Mouse (Mus musculus) thymus, postnatal 25 days (tissue): Measurements from ENCODE around the gene Brox.
A peak's percentile ranks its signal among the peaks of the same experiment; 100 is the strongest.
"Not testable (repeated sequence)": the region's sequence is repeated elsewhere in the genome, so short reads cannot be mapped to it uniquely, and the experiment has no call there.

Experiments used
- DNase-seq: peaks from one replicate; pipeline ENCODE4 v3.0.0; 2022

The Brox gene

DNA sequence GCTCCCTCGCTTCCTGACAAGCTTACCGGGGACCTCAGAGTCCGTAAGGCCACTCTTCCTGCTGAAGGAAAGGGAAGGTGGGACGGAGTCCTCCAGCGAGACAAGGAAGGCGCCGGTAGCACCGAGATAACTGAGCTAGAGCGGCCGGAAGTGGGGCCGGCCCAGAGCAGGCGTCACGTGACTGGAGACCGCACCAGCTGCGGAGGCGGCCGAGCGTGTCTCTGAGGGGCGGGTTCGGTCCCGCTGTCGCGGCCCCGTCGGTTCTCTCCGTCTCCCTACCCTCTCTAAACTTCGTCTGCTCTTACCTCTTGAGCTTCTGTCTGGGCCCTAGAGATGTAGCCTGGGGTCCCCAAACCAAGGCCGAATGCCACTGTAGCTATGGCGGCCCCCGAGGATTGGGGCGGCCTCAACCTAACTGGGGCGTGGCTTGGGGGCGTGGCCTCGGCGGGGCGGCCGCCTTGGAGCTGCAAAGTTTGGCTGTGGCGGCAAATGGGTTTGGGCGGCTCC, at the start of gene Brox:
Gene Brox (minus strand): TSS at position 393 of the 507 bp plus-strand sequence.
- DNase-seq, result peak; percentile 97

DNA sequence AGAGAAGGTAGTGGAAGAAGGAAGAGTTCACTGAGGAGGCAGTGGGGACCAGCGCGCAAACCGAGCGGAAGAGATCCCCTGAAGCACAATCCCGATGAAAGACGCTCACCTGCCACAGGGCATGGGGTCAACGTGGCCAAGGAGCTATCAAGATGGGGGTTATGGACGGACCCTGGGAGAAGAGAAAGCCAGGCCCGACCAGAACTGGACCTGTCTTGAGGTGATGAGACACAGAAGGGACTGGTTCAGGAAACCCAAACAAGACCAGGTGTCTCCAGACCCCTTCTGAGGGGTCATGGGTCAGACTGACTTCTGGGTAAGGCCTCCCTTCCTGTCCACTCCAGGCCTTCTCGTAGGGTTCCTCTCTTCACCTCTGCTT, 48.7 kb upstream of the Brox start:
- DNase-seq, result no peak

DNA sequence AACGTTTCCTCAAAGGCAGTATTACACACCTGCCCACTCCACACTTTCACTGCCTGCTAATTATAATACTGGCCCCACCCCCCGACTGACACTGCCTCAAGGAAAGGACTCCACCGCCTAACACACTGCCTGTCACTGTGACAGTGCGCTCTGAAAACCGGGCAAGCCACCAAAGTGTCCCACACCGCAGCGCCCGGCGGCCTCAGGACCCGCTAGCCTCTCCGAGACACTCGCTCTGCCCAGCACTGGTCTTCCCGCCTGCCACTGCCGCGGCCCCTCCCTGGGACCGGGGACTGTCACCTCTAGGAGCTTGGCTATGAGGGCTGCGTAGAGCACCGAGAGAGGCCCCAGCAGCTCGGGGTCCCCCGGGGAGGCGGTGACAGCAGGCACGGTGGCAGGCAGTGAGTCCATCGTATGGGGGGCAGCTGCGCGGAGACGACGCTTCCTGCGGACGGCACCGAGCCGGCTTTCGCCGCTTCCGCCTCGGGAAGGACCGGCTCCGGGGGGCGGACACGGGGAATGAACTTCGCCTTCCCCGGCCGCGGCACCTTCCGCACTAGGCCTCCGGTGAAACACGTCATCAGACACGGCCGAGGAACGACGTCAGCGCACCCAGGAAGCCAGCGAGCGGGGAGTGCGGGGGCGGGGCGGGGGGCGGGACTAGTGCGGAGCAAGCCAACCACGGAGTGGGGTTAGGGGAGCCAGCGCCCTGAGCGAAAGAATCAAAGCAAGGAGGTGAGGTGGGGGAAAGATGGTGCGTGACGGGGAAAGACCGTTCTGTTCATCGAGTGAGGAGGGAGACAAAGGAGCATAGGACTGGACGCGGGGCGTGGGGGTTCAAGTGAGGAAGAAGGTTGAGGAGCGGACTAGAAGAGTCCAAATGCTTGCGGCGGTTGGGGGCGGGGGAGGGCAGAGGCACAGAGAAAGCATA, 48.1 kb upstream of the Brox start:
- DNase-seq, result peak; percentile 90

DNA sequence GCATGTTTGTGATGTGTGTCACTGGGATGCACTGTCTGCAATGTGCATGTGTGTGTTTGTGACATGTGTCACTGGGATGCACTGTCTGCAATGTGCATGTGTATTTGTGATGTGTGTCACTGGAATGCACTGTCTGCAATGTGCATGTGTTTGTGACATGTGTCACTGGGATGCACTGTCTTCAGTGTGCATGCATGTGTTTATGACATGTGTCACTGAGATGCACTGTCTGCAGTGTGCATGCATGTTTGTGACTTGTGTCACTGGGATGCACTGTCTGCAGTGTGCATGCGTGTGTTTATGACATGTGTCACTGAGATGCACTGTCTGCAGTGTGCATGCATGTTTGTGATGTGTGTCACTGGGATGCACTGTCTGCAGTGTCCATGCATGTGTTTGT, 45.8 kb upstream of the Brox start:
- DNase-seq, result not testable (repeated sequence)

DNA sequence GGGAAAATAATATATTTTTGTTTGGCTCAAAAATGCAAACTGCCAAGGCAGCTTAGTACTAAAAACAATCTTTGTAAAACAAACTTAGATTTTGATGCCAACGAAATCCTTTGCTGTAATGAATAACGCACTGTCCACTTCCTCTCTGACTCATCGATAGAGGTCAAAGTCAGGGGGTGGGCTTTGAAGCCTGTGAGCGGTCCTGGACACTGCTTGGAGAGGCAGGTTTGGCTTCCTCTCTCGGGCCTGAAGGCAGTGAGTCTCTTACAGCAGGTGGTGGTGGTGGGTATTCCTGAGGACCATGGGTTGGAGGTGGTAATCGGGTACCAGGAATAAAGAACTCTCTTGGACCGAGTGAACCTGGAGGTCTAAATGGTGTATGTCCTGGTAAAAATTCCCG, 30.1 kb upstream of the Brox start:
- no peak for DNase-seq

DNA sequence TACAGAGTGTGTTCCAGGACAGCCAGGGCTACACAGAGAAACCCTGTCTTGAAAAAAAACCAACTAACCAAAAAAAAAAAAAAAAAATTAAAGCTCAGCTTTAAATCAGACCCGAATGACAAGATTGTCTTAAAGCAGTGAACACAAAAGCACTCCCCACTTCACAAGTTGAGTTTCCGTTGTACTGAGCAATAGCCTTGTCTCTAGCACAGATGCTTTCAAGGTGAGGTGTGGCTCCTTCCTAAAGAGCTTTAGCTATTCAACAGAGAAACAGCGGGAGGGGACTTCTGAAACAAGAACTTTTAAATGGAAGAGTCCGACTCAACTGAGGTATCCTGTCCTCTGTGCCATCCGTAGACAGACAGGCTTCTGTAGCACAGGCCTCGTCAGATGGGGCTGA, 27.4 kb upstream of the Brox start:
- no peak for DNase-seq

DNA sequence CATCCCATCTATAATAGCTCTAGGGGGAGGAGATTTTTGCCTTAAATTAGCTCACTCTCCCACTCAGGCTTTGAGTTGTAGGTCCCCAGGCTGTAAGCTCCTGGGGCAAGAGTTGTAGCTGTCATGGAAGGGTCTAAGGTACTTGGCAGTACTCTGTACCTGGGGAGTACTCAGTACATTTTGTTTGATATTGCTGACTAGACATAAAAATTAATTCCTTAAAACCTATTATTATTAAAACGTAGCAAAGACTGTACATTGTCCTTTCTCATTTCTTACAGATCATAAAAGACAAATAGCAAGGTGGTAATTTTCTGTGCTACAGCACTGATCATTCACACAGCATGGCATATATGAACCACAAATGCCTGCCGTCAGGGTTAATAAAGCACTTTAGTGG, 26.9 kb upstream of the Brox start:
- DNase-seq, result no peak

DNA sequence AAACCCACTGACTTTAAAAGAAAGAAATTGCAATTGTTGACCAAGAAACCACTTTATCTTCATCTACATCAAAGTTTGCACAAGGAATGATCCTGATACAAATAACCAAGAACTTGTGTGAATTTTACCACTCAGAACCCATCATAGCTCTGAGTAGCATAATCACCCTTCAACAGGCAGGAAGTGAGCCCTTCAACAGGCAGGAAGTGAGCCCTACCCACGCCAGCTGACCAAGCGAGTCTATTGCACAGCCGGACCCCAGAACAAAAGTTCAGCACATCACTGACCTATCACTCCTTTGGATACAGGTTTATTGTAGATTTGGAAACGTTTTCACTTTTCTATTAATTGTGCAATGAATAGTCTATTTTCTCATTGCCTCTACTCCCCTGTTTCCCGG, 25.4 kb upstream of the Brox start:
- not testable (repeated sequence) for DNase-seq

DNA sequence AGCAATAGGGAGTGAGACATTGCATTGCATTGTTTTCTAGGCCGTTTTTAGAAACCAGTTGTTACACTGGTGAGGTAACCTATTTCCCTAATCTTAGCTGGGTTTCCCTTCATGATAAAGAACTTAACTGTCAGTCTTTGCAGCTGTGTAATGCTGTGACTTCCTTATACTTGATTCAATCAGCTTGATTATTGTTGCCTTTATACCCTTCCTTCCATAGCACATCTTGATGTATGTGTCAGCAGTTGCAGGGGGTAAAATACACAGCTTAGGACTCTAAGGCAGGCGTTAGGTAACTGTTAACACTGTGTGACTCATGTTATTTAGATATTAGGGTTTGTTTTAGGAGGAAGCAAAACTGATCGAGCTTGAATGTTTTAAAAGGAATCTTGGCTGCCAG, 23.6 kb upstream of the Brox start:
- no peak for DNase-seq

DNA sequence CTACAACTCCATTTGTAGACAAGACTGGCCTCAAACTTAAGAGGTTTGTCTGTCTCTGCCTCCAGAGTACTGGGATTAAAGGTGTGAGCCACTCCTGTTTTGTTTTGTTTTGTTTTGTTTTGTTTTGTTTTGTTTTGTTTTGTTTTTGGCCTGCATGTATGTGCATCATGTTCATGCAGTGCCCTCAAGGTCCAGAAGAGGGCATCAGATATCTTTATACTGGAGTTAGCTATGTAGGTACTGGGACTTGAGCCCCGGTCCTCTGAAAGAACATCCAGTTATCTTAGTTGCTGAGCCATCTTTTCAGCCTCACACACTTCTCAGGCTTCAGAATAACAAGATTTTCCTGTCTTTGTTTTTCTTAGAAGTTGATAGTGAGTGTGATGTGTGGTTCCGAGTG, 18.7 kb upstream of the Brox start:
- peak; percentile 13 for DNase-seq

DNA sequence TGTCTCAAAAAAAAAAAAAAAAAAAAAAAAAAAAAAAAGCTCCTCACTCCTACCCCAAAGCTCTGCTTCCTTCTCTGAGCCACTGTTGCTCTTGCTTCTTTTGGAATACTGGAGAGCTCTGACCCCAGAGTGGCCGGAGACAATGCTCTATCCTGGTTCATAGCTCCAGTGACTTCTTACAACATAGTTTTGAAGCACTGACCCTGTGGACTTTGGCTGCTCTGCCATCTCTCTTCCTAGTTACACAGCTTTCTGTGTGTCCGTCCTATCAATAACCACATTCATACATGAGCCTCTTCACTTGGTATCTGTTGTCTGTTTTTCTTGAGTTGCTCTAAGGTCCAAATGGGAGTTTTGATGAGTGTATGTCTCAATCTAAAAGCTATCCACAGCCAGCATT, 15.0 kb upstream of the Brox start:
- DNase-seq, result no peak

DNA sequence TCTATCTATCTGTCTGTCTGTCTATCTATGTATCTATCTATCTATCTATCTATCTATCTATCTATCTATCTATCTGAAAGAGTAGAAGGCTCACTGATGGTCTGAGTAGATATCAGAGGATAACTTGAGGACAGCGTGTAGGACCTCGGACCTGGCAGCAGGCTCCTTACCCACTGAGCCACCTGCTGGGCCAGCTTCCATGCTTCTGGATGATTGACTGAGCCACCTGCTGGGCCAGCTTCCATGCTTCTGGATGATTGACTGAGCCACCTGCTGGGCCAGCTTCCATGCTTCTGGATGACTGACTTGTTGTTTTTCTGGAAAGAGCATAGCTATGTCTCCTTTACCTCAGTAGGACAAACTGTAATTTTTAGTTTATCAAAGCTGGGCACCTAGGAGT, 12.5 kb upstream of the Brox start:
- DNase-seq, result not testable (repeated sequence)

DNA sequence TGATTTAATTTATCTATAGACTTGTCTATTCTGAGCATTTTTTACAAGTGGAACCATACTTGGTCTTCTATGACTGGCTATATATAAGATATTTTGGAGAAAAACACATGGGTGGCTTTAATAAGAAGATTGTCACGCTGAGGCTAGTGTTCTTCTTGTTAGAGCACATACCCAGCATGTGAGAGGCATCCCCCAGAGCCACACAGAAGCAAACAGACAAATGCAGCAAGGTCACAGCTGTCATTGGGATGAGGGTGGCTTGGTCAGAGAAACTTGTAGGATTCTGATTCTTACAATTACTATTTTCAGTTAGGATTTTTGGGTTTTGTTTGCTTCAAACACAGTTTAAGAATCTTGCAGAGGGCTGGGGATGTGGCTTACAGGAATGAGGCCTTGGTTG, 11.4 kb upstream of the Brox start:
- DNase-seq, result no peak

DNA sequence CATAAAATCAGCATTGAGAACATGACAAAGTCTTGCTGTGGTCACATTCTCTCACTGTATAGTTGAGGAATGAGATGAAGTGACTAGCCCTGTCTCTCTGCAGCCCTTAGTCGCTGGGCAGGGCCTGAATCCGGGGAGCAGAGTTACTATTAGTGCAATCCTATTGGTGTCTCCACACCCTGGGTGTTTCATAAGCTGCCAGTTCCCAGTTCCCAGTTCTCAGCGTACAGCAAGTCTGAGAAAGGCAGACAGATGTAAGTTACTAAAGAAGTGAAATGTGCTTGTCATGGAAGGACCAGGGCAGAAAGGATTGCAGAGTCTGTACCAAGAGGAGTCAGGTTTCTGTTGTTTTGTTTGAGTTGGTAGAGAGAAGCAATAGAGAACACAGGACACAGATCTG, 10.5 kb upstream of the Brox start:
- no peak for DNase-seq

DNA sequence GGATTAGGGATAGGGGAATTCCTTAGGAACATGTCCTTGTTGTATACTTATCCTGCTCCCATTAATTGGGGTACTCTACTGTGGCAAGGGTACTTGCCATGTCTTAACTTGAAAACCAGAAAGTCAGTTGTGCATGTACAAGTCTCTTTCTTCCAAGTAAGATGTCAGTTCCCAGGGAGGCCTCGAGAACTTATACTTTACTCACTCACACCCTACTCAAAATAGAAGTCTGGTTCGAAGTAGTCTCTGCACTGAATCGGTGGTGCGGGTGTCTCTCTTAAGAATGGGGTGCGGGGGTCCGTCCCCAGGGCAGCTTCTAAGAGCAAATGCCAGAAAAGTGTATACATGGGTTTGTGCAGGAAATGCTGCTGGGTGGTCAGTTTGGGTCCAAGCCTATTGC, 2.1 kb upstream of the Brox start:
- peak; percentile 87 for DNase-seq

DNA sequence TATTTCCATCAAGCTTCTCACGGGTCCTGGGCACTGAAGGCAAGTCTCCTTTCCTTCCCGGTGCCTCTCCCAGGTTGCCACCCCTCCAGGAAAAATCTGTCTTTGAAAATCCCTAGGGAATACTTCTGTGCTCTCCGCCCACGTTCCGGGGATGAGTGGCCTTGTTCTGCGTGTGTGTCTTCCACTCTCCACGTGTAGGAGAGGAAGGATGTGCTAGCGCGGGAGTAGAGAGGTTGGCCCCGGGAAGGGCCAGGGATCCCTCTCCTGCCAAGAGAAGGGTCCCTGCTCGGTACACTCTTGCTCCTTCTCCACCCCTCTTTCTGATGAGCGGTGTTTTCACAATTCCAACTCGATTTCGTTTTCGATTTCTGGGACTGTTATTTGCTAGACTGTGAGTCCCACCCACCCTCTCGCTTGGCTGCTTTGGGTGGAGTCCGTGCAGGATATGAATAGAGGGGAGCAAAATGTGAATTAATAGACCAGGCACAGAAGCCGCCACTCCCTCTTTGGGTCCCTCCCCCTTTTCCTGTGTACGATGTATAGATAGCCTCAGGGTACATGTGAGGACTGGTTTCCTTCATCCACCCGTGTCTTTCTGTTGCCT, 919 bp upstream of the Brox start:
- DNase-seq, result peak; percentile 40

DNA sequence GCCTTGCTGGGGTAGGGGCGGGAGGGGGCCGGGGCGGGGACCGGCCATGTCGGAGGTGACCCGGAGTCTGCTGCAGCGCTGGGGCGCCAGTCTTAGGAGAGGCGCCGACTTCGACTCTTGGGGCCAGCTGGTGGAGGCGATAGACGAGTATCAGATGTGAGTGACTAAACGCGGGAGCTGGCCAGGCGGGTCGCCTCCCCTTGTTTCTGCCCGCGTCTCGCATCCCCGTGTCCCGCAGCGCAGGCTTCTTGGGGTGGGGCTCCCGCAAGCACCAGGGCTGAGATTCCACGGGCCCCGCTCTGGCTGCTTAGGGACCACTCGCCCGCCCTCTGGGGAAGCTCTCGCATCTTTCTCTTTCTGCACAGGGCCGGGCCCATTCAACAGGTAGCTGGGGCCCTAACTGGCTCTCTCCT, 410 bp upstream of the Brox start:
- DNase-seq, result no peak

DNA sequence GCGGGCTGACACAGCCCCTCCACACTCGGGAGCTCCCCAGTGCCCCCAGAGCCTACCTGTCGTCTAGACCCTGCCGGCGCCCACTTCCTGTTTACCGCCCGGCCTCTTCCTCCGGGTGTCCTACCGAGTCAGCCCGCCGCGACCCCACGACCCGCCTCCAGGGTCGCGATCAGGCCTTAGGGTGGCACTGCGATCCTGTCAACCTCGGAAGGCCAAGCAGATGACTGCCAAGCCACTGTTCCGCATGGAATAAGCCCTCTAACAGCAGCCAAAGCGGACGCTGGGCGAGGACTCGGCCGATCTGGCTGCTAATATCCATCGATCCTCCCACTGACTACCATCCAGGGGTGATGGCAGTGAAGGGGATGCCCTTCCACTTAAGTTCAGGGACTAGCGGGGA, 604 bp downstream of the Brox start, which contains the start of gene Aida:
Gene Aida (plus strand): TSS at position 126 of the 400 bp plus-strand sequence.
- DNase-seq, result peak; percentile 81

DNA sequence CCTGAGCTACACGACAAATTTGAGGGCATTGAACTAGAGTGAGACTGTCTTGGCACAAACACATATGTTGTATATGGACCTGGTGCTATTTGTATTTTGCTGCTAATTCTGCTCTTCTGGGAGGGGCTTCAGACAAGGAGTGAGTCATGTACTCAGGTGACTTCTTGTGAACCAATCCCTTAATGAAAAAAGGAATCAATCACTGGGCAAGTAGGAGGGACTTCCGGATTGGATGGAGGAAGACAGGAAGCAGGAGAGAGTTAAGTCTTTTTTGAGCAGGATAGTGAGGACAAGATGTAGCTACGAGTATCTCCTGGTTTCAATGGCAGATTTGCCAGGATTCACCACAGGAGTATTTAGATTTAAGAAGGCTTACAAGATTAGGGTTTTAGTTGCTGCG, 7.5 kb downstream of the Brox start:
- no peak for DNase-seq

DNA sequence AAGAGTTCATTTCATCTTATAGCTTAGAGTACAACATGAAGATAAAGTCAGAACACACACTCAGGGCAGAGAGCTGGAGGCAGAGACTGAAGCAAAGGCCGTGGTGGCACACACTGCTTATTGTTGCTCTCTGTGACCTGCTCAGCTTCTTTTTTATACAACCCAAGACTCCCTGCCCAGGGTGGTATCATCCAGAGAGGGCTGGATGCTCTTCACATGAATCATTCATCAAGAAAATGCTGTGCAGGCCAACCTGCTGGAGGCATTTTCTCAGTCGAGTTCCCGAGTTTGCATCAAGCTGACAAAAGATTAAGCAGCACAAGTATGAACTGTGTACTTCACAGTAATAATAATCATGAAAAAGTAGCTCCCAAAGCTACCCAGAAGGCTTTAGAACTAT, 8.7 kb downstream of the Brox start:
- no peak for DNase-seq

DNA sequence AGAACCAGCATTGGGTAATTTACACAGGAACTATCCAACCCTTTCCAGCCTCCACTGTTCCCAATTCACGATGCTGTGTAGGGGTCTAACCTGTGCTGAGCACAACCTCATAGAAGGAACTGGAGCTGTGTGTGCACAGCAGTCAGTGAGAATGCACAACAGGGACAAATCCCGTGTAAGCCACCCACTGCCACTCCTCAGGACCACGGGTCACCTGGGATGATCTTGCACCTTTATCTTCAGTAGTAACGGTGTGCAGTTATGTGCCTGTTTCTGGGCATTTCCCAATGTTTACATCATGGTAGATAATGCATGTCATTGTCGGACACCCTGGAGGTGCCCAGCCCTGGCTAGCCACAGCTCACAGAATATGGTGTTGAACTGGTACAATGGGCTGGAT, 21.3 kb downstream of the Brox start:
- DNase-seq, result no peak

DNA sequence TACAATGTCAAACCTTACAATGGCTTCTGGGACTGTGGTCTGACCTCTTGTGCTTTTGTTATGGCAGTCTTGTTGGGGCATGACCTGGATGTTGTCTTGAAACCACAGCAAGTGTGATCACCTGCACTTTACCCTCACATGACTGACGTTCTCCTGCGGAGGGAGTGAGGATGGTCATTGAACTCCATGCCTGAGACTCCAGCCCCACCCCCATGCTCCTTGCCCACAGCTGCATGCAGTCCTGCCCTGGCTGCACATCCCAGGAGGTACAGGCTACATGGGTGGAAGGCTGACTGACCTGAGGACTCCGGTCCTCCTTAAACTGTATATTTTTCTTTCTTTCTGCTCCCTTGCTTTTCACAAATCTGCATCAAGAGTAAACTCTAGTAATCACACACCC, 22.7 kb downstream of the Brox start:
- no peak for DNase-seq

DNA sequence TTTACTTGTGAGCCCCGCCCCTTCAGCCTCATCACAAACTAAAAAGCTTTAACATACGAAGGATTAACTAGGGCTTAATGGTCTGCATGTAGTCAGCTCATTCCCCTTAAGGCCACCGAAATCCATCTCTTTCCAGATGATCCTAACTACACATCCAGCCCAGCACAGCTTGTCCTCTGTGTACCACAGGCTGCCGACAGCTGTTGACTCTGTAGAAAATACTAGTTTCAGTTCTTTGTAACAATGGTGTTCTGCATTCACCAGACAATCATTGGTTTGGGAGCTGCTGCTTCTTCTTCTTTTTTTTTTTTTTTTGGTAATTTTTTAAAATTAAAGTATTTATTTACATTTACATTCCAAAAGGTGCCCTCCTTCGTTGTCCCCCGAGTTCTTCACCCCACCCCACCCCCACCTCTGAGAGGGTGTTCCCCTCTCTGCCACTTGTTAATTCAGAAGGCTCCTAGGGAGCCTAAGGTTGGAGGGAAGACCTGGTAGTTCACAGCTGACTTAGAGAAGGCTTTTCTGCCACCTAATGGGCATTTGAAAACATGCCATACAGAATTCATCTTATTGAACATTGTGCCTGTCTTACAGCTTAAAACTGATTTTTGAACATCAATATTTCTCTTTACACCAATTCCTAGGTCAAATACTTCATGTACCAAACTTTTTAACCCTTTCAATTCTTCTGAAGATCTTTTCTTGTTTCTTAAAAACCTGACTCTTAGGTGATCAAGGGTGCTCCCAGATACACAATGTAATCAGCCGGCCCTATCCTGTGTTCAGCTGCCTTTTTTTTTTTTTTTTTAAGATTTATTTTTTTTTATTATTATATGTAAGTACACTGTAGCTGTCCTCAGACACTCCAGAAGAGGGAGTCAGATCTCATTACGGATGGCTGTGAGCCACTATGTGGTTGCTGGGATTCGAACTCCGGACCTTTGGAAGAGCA, 23.9 kb downstream of the Brox start:
- no peak for DNase-seq
